Mouse (Mus musculus) midbrain, embryonic 12.5 days (tissue): Measurements from ENCODE around the gene Rpe. TPM values are rescaled to one million over a fixed set of nuclear protein-coding genes. Genes with fewer than 3 reads are reported as not detected.

Experiments
- ATAC-seq: fragments of 200-750 bp; cut with Nextera tagmentation; 2 replicates; pipeline ENCODE4 v1.8.0; 2017; ENCODE audit warnings: low read depth, moderate TSS enrichment, moderate library complexity; ENCODE audit not compliant: low FRiP score
- H3K27ac ChIP-seq: fragments of 300-500 bp; sonication (generic); replicated peaks from 2 replicates; pipeline ENCODE4 v1.5.1; 2016; ENCODE audit warnings: mild to moderate bottlenecking
- H3K27me3 ChIP-seq: fragments of 300-500 bp; sonication (generic); 2 replicates; pipeline ENCODE4 v1.6.1; 2016; ENCODE audit warnings: mild to moderate bottlenecking
- H3K36me3 ChIP-seq: fragments of 300-500 bp; sonication (generic); 2 replicates; pipeline ENCODE4 v1.6.1; 2016
- H3K4me1 ChIP-seq: fragments of 300-500 bp; sonication (generic); 2 replicates; pipeline ENCODE4 v1.6.1; 2016
- H3K4me2 ChIP-seq: fragments of 300-500 bp; sonication (generic); replicated peaks from 2 replicates; pipeline ENCODE4 v1.6.1; 2016; ENCODE audit warnings: mild to moderate bottlenecking, moderate library complexity
- H3K4me3 ChIP-seq: fragments of 300-500 bp; sonication (generic); 2 replicates; pipeline ENCODE4 v1.5.1; 2016; ENCODE audit warnings: mild to moderate bottlenecking
- H3K9ac ChIP-seq: fragments of 300-500 bp; sonication (generic); replicated peaks from 2 replicates; pipeline ENCODE4 v1.6.1; 2016; ENCODE audit warnings: mild to moderate bottlenecking, moderate library complexity
- H3K9me3 ChIP-seq: fragments of 300-500 bp; sonication (generic); 2 replicates; pipeline ENCODE4 v1.6.1; 2016; ENCODE audit warnings: mild to moderate bottlenecking
- WGBS: fragments of 180-500 bp; shearing (Covaris S2); methylation state at CpG from one replicate; pipeline ENCODE4 v1.1.7; 2016; 5-methylcytosine and 5-hydroxymethylcytosine counted together
- polyA plus RNA-seq: library from polyadenylated mRNA; unstranded; fragments of >200 nt; fragmentation: Nextera tagmentation; extraction: Ambion mirVana; gene quantifications from 2 replicates; pipeline ENCODE4 v1.2.1, GENCODE M21; 2016

The Rpe gene
- polyA plus RNA-seq = 47.9 and 49.9 TPM in 2 replicates

DNA sequence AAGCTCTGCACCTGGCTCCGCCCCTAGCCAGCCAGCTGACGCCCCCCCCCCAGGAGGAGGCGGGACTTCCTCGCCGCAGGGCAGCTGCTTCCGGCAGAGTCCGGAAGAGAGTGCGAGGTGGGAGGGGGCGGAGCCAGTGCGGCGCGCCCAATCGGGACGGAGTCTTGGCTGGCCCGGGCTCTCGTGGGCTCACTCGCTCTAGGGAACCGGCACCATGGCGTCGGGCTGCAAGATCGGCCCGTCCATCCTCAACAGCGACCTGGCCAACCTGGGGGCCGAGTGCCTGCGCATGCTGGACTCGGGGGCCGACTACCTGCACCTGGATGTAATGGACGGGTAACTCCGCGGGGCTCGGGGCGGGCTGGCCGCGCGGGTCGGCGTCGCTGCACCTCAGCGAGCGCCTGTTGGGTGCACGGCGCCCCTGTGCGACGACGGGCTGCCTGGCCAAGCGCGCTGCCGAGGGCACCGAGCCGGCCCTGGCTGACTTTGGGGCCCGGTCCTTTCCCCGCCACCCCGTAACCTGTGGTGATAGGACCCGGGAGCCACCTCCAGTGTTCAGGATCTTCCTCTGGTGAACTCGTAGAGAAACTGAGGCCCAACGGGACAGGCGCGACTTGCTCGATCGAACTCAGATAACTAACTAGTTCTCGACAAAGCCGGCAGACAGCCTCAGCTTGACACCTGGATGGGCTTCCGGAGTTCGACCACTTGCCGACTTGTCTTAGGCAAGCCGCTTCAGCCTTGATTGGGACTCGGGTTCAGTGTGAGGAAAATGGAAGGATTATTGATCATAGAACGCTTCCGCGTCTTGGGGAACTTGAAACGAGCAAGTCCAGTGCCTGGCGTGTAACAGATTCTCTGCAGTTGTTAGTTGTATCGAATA is at the start of gene Rpe:
Rpe (plus strand) TSS at position 139 of the 883 bp plus-strand sequence.
- Histone ChIP-seq H3K4me1 (peaks cover 12% of the 10 kb centered on the region), H3K27me3 (no peaks in the 10 kb centered on the region), H3K9me3 (no peaks in the 10 kb centered on the region), H3K36me3 (no peaks in the 10 kb centered on the region), H3K4me2 (peak within 1 kb of the TSS; percentile 62), H3K4me3 (peak within 1 kb of the TSS; percentile 88), H3K9ac (peak within 1 kb of the TSS; percentile 87), H3K27ac (peak within 1 kb of the TSS; percentile 72)
- under 1% methylated on average over 73 of the region's 73 CpGs for WGBS
- peak; percentile 100 for ATAC-seq

DNA sequence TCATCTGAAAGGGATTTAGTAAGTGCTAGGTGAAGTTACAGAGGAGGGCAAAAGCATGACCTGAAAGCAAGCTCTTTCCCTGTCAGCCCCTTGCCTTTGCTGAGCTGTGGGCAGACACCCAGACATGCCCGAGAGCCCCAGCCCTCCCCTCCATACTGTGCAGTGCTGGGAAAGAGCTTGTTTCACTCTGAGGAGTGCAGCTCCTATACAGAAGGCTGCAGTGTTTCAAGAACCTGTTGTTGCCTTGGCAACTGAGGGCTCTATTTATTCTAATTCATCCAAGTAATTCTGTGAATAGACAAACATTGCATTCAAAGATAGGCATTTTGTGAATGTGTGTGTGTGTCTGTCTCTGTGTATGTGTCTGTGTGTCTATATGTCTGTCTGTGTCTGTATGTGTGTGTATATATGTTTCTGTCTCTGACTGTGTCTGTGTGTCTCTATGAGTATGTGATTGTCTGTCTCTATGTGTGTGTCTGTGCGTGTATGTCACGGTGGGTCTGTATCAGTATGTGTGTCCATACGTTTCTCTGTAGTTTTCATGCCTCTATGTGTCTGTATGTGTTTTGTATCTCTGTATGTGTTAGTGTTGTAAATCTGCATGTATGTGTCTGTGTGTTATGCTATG is 45.4 kb upstream of the Rpe start:
- H3K36me3 ChIP-seq = no peaks in the 10 kb centered on the region
- WGBS = 32% methylated on average over 4 of the region's 4 CpGs
- no peaks in the 10 kb centered on the region for H3K9me3 ChIP-seq
- H3K27ac ChIP-seq = 0 out of 2 replicates have a peak overlapping the region, but pooled peaks have one; percentile 49
- H3K27me3 ChIP-seq = no peaks in the 10 kb centered on the region
- H3K4me2 ChIP-seq = no peak overlapping the region
- H3K9ac ChIP-seq = no peak overlapping the region
- peaks cover 11% of the 10 kb centered on the region for H3K4me1 ChIP-seq
- ATAC-seq = peak; percentile 98
- no peak overlapping the region for H3K4me3 ChIP-seq

DNA sequence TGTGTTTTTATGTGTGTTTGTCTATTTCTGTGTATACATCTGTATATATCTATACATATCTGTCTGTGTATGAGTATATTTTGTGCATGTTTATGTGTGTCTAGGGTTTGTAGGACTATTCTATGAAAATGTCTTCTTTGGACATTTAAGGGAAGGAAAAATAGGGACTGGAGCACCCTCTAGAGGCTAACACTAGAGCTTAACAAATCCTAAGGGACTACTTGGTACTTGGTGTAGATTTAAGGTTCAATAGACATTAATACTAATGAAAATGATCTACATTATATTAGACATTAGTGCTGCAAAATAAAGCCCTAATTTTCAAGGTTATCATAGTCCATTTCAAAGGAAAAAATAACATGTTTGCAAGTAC is 44.9 kb upstream of the Rpe start:
- Histone ChIP-seq H3K4me1 (peaks cover 11% of the 10 kb centered on the region), H3K4me2 (no peak overlapping the region), H3K27ac (0 out of 2 replicates have a peak overlapping the region, but pooled peaks have one; percentile 49), H3K4me3 (no peak overlapping the region), H3K36me3 (no peaks in the 10 kb centered on the region), H3K27me3 (no peaks in the 10 kb centered on the region), H3K9me3 (no peaks in the 10 kb centered on the region), H3K9ac (no peak overlapping the region)
- peak; percentile 60 for ATAC-seq

DNA sequence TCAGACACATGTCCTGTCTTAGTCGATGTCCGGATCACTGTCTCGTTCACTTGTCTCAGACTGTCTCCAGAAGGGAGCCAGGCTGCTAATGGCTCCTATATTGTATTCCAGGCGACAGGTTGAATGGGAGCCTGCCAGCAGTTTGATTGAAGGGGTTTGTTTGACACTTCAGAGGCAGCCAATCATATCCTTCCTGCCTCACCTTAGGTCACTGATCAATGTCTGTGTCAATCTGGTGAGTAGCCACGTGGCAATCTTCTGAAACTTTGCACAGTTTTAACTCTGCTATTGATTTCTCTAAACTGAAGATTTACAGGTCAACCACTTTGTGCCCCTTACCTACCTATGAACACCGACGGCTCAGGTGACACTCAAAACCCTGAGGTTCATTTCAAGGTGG is 29.2 kb upstream of the Rpe start:
- Histone ChIP-seq H3K4me3 (no peak overlapping the region), H3K27me3 (no peaks in the 10 kb centered on the region), H3K27ac (no peak overlapping the region), H3K36me3 (no peaks in the 10 kb centered on the region), H3K4me1 (no peaks in the 10 kb centered on the region), H3K9me3 (no peaks in the 10 kb centered on the region), H3K4me2 (no peak overlapping the region), H3K9ac (no peak overlapping the region)
- no peak for ATAC-seq
- 78% methylated on average over 7 of the region's 7 CpGs for WGBS

DNA sequence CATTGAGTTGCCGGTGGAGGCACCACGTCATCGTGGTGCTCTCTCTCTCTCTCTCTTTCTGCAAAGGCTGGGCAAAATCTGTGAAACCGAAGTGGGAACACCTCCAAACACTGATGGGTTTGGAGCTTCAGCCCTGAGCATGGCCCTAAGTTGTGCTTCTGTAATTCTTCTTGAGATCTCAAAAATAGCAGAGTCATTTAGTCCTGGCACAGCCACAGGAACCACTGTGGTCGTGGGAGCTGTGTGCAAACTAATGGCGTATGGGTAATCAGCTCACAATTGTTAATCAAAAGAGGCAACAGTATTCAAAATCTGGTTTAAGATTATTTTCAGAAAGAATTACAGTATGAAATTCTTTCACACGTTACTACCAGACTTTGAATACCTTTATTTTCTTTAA is 27.8 kb upstream of the Rpe start:
- Histone ChIP-seq H3K4me3 (no peak overlapping the region), H3K27ac (no peak overlapping the region), H3K9ac (no peak overlapping the region), H3K27me3 (no peaks in the 10 kb centered on the region), H3K36me3 (no peaks in the 10 kb centered on the region), H3K4me2 (no peak overlapping the region), H3K9me3 (no peaks in the 10 kb centered on the region), H3K4me1 (no peaks in the 10 kb centered on the region)
- 88% methylated on average over 7 of the region's 7 CpGs for WGBS
- ATAC-seq = no peak

DNA sequence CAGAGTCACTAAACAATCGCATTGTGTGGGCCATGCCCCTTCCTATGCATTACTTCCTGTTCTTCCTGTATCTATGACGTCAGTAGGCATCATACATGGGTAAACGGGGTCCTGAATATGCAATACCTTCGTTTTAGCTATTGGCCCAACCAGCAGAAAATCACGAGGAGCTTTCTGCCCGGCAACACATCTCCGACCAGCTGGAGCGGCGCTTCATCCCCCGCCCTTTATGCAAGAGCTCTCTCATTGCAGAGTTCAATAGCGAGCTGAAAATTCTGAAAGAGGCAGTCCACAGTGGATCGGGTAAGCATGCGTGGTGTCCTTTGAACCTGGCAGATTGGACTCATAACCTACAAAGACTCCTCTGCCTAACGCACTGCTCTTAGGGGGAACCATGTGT is 22.7 kb upstream of the Rpe start:
- Histone ChIP-seq H3K27ac (no peak overlapping the region), H3K9me3 (no peaks in the 10 kb centered on the region), H3K9ac (no peak overlapping the region), H3K4me1 (no peaks in the 10 kb centered on the region), H3K4me2 (no peak overlapping the region), H3K36me3 (no peaks in the 10 kb centered on the region), H3K27me3 (no peaks in the 10 kb centered on the region), H3K4me3 (no peak overlapping the region)
- 73% methylated on average over 14 of the region's 14 CpGs for WGBS
- ATAC-seq = no peak

DNA sequence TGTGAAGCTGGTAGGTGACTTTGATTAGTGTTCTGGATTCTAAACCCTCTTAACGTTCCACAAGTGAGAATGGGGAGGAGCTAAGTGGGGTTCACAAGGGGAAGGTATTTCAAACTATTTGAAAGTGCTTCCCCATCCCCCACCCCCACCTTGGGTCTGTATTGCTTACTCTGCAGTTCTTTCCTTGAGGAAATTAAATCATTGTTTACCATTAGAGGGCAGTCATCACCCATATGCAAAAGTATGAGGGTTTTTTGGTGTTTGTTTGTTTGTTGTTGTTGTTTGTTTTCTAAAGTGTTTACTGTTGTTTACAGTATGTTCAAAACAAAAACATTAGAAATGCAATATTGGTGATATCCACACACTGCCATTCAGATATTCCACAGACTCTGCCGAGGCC is 22.0 kb upstream of the Rpe start:
- Histone ChIP-seq H3K27me3 (no peaks in the 10 kb centered on the region), H3K4me3 (no peak overlapping the region), H3K4me1 (no peaks in the 10 kb centered on the region), H3K27ac (no peak overlapping the region), H3K36me3 (no peaks in the 10 kb centered on the region), H3K9ac (no peak overlapping the region), H3K9me3 (no peaks in the 10 kb centered on the region), H3K4me2 (no peak overlapping the region)
- no peak for ATAC-seq
- WGBS = 47% methylated on average over 2 of the region's 2 CpGs

DNA sequence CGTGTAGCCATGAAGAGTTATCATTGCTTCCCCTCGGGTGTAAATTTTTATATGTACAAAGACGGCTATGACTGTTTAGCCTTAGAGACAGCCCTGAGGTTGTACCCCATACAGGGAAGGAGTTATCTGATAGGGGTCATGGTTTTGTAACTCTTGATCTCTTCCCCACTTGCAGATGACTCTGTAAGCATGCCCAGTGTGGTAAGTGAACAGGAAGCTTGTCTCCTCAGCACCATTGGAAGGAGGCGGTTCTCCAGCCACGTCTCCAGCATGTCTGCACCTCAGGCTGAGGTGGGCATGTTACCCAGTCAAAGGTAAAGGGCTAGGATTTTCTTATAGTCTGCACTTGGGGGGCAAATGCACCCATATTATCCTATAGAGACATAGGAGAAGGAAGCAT is 17.7 kb upstream of the Rpe start:
- WGBS = 86% methylated on average over 5 of the region's 5 CpGs
- Histone ChIP-seq H3K9me3 (no peaks in the 10 kb centered on the region), H3K27ac (no peak overlapping the region), H3K27me3 (no peaks in the 10 kb centered on the region), H3K9ac (no peak overlapping the region), H3K4me1 (0 out of 2 replicates have a peak, but pooled peaks cover 2% of the 10 kb centered on the region), H3K4me2 (no peak overlapping the region), H3K36me3 (no peaks in the 10 kb centered on the region), H3K4me3 (no peak overlapping the region)
- ATAC-seq = no peak

DNA sequence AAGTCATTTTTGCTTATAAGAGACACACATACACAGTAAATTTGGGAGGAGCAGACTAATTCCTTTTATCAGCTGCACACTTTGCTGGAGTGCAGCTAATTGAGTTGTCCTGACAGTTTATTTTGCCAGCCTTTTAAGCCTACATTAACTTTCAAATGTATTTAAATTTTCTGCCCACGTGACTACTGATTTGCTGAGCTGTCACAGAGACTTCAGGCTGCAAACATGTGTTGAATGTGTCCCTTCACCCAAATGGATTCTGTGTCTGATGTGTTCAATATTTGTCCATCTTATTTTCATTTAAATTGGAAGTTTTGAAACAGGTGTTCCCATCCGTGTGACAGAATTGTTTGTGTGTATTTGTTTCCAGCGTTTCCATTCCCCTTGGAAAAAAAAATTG is 8.9 kb upstream of the Rpe start:
- 59% methylated on average over 3 of the region's 3 CpGs for WGBS
- Histone ChIP-seq H3K36me3 (no peaks in the 10 kb centered on the region), H3K4me3 (no peak overlapping the region), H3K4me1 (0 out of 2 replicates have a peak, but pooled peaks cover 1% of the 10 kb centered on the region), H3K27me3 (no peaks in the 10 kb centered on the region), H3K27ac (no peak overlapping the region), H3K9ac (no peak overlapping the region), H3K4me2 (no peak overlapping the region), H3K9me3 (no peaks in the 10 kb centered on the region)
- ATAC-seq = no peak

DNA sequence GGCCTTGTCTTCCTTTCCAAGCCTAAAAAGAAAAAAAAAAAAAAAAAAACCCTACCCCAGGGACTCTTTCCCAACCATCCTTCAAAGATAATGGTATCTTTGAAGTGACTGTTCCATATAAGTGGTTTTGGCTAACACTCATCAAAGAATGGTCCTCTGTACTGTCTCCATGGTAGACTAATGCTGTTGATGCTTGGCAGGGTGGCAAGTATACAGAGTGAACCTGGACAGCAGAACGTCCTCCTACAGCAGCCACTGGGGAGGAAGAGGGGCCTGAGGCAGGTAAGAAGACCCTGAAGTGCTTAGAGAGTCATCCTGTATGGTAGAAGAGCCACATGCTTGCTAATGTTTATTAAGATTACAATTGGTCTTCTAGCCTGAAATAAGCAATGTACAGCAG is 8.3 kb upstream of the Rpe start:
- H3K36me3 ChIP-seq = no peaks in the 10 kb centered on the region
- H3K9ac ChIP-seq = no peak overlapping the region
- H3K4me3 ChIP-seq = no peak overlapping the region
- H3K27ac ChIP-seq = no peak overlapping the region
- 65% methylated on average over 1 of the region's 1 CpGs for WGBS
- H3K9me3 ChIP-seq = no peaks in the 10 kb centered on the region
- H3K27me3 ChIP-seq = no peaks in the 10 kb centered on the region
- ATAC-seq = no peak
- H3K4me1 ChIP-seq = no peaks in the 10 kb centered on the region
- no peak overlapping the region for H3K4me2 ChIP-seq

DNA sequence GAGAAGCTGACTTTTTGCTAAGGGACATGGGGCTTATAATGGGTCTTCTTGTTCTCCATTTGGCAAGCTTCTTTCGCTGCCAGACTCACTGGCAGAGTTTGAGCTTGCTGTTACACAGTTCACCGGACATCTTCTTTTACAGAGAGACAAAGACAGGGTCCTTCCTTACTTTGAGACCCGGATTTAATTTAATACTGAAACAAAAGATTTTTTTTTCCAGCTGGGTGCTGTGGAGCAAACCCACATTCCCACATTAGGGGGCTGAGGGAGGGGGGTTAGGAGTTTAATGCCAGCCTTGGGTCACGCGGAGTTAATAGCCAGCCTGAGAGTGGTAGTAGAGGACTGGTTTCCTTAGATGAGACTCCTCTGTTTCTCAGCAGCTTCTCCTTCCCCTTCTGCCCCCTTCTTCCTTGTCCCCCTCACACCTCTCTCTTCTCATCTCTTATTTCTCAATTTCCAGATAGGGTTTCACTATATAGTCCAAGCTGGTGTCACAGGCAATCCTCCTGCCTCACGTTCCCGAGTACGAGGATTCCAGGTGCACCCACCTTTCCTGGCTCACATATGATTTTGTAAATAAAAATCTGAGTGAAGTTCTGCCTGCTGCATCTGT is 7.7 kb upstream of the Rpe start:
- no peak for ATAC-seq
- Histone ChIP-seq H3K9ac (no peak overlapping the region), H3K36me3 (no peaks in the 10 kb centered on the region), H3K9me3 (no peaks in the 10 kb centered on the region), H3K4me1 (no peaks in the 10 kb centered on the region), H3K27me3 (no peaks in the 10 kb centered on the region), H3K27ac (no peak overlapping the region), H3K4me2 (no peak overlapping the region), H3K4me3 (no peak overlapping the region)
- 66% methylated on average over 8 of the region's 8 CpGs for WGBS

DNA sequence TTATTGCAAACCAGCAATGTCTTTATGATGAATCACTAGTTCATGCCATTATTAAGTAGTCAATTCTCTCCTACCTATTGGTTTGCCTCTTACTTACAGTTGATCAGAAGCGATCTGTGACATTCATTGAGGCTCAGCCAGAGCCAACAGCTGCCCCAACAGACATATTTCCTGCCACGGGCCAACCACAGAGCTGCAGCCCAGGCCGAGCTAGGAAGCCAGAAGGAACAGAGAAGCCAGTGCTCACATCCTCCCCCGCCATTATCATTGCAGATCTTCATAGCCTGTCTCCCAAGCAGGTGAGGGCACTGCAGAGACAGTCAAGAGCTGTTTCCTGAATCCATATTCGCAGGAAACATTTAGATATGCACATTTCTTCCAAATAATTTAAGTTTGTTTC is 6.4 kb upstream of the Rpe start:
- Histone ChIP-seq H3K36me3 (no peaks in the 10 kb centered on the region), H3K4me2 (no peak overlapping the region), H3K9me3 (no peaks in the 10 kb centered on the region), H3K27ac (no peak overlapping the region), H3K4me1 (no peaks in the 10 kb centered on the region), H3K9ac (no peak overlapping the region), H3K4me3 (no peak overlapping the region), H3K27me3 (no peaks in the 10 kb centered on the region)
- no peak for ATAC-seq
- WGBS = 80% methylated on average over 5 of the region's 5 CpGs
